Mouse (Mus musculus): Measurements from ENCODE around the gene Tbl2.

The Tbl2 gene

GRCm38 (mm10) chr5:135148715-135149052, 773 bp upstream of the Tbl2 start:
- in situ Hi-C loops (cut with MboI), result no loop called here

GRCm38 (mm10) chr5:135149820-135150178, 342 bp downstream of the Tbl2 start:
- in situ Hi-C loops (cut with MboI), result no loop called here

- in situ Hi-C loops (cut with MboI), result no loop called here
These were observed 7.0 kb downstream of the Tbl2 start for GRCm38 (mm10) chr5:135156496-135156895.

GRCm38 (mm10) chr5:135161221-135161620, 11.8 kb downstream of the Tbl2 start:
- in situ Hi-C loops (cut with MboI), result no loop called here

- in situ Hi-C loops (cut with MboI), result no loop called here
These were observed 12.2 kb downstream of the Tbl2 start for GRCm38 (mm10) chr5:135161650-135162049.

- in situ Hi-C loops (cut with MboI), result no loop called here
These were observed 12.9 kb downstream of the Tbl2 start for GRCm38 (mm10) chr5:135162361-135162760.

- in situ Hi-C loops (cut with MboI), result no loop called here
These were observed 13.4 kb downstream of the Tbl2 start for GRCm38 (mm10) chr5:135162821-135163220.

GRCm38 (mm10) chr5:135166909-135167308, 17.5 kb downstream of the Tbl2 start:
- in situ Hi-C loops (cut with MboI), result no loop called here

GRCm38 (mm10) chr5:135167469-135167868, 18.0 kb downstream of the Tbl2 start:
- in situ Hi-C loops (cut with MboI), result no loop called here

- in situ Hi-C loops (cut with MboI), result no loop called here
These were observed 18.9 kb downstream of the Tbl2 start, which contains the start of gene Bcl7b for GRCm38 (mm10) chr5:135168063-135169062. TSS of gene Bcl7b (plus strand) at chr5:135168283.

- in situ Hi-C loops (cut with MboI), result no loop called here
These were observed 20.0 kb downstream of the Tbl2 start for GRCm38 (mm10) chr5:135169479-135169878.

- in situ Hi-C loops (cut with MboI), result no loop called here
These were observed 22.3 kb downstream of the Tbl2 start for GRCm38 (mm10) chr5:135171688-135172220.

- in situ Hi-C loops (cut with MboI), result no loop called here
These were observed 23.5 kb downstream of the Tbl2 start for GRCm38 (mm10) chr5:135172986-135173385.

GRCm38 (mm10) chr5:135175086-135175485, 25.6 kb downstream of the Tbl2 start:
- in situ Hi-C loops (cut with MboI), result no loop called here

GRCm38 (mm10) chr5:135178523-135178922, 29.1 kb downstream of the Tbl2 start:
- in situ Hi-C loops (cut with MboI), result no loop called here

- in situ Hi-C loops (cut with MboI), result no loop called here
These were observed 29.5 kb downstream of the Tbl2 start for GRCm38 (mm10) chr5:135178996-135179395.

GRCm38 (mm10) chr5:135179616-135180015, 30.2 kb downstream of the Tbl2 start:
- in situ Hi-C loops (cut with MboI), result no loop called here

- in situ Hi-C loops (cut with MboI), result no loop called here
These were observed 31.3 kb downstream of the Tbl2 start for GRCm38 (mm10) chr5:135180796-135181195.

GRCm38 (mm10) chr5:135181776-135182175, 32.3 kb downstream of the Tbl2 start:
- in situ Hi-C loops (cut with MboI), result no loop called here

GRCm38 (mm10) chr5:135183131-135183861, 33.8 kb downstream of the Tbl2 start:
- in situ Hi-C loops (cut with MboI), result no loop called here

- in situ Hi-C loops (cut with MboI), result no loop called here
These were observed 35.6 kb downstream of the Tbl2 start for GRCm38 (mm10) chr5:135185016-135185415.

- in situ Hi-C loops (cut with MboI), result no loop called here
These were observed 36.1 kb downstream of the Tbl2 start for GRCm38 (mm10) chr5:135185596-135185995.

- in situ Hi-C loops (cut with MboI), result no loop called here
These were observed 36.8 kb downstream of the Tbl2 start for GRCm38 (mm10) chr5:135186231-135186620.
